Mouse (Mus musculus): ENCODE data around the gene Mapre3. TPM values are rescaled to one million over a fixed set of nuclear protein-coding genes. Genes with fewer than 3 reads are reported as not detected.

The Mapre3 gene
- polyA plus RNA-seq, 1 experiment from 2014 or later: 40.5 TPM

- ATAC-seq (ENCODE audit: low FRiP score) (no peak), DNase-seq (ENCODE audit: low spot score, missing footprints) (peak; percentile 71)
- Histone ChIP-seq H3K4me3 (ENCODE audit: low read depth, low read length) (no peak overlapping the region), H3K36me3 (ENCODE audit: control insufficient read depth, insufficient read depth, low read length) (no peaks in the 10 kb centered on the region), H3K4me1 (ENCODE audit: control insufficient read depth, insufficient read depth, low read length) (peaks cover 19% of the 10 kb centered on the region; the same call in 1 of the 2 replicates), H3K9ac (ENCODE audit: low read length) (peak overlapping the region; percentile 13), H3K27me3 (ENCODE audit: control insufficient read depth, insufficient read depth, low read length) (no peaks in the 10 kb centered on the region), H3K27ac (ENCODE audit: low read depth, low read length) (no peak overlapping the region), H3K9me3 (ENCODE audit: control insufficient read depth, low read length) (no peaks in the 10 kb centered on the region), H3K4me2 (peak overlapping the region; percentile 17; the same call in 1 of the 2 replicates)
- 77% methylated on average over 8 of the region's 8 CpGs for WGBS
These were observed 1.9 kb downstream of the Mapre3 start for GRCm38 (mm10) chr5:30816261-30816791.

- no peak overlapping the region for H3K27ac ChIP-seq (ENCODE audit: low read depth, low read length)
- H3K36me3 ChIP-seq (ENCODE audit: control insufficient read depth, insufficient read depth, low read length): no peaks in the 10 kb centered on the region
- H3K4me1 ChIP-seq (ENCODE audit: control insufficient read depth, insufficient read depth, low read length): peaks cover 19% of the 10 kb centered on the region; the same call in 1 of the 2 replicates
- DNase-seq (ENCODE audit: low spot score, missing footprints): no peak
- H3K4me2 ChIP-seq: no peak overlapping the region
- H3K27me3 ChIP-seq (ENCODE audit: control insufficient read depth, insufficient read depth, low read length): no peaks in the 10 kb centered on the region
- 92% methylated on average over 8 of the region's 8 CpGs for WGBS
- no peak overlapping the region for H3K9ac ChIP-seq (ENCODE audit: low read length)
- ATAC-seq (ENCODE audit: low FRiP score): no peak
- no peaks in the 10 kb centered on the region; the same call in 1 of the 2 replicates for H3K9me3 ChIP-seq (ENCODE audit: control insufficient read depth, low read length)
- no peak overlapping the region for H3K4me3 ChIP-seq (ENCODE audit: low read depth, low read length)
These were observed 4.4 kb downstream of the Mapre3 start for GRCm38 (mm10) chr5:30818758-30819309.

GRCm38 (mm10) chr5:30822689-30823088, 8.2 kb downstream of the Mapre3 start:
- Histone ChIP-seq H3K27me3 (ENCODE audit: control insufficient read depth, insufficient read depth, low read length) (no peaks in the 10 kb centered on the region), H3K4me3 (ENCODE audit: low read depth, low read length) (no peak overlapping the region), H3K4me1 (ENCODE audit: control insufficient read depth, insufficient read depth, low read length) (peaks cover 18% of the 10 kb centered on the region), H3K27ac (ENCODE audit: low read depth, low read length) (no peak overlapping the region), H3K36me3 (ENCODE audit: control insufficient read depth, insufficient read depth, low read length) (no peaks in the 10 kb centered on the region), H3K9ac (ENCODE audit: low read length) (no peak overlapping the region), H3K4me2 (no peak overlapping the region), H3K9me3 (ENCODE audit: control insufficient read depth, low read length) (no peaks in the 10 kb centered on the region; the same call in 1 of the 2 replicates)
- WGBS: 88% methylated on average over 5 of the region's 5 CpGs
- peak; percentile 17 for DNase-seq (ENCODE audit: low spot score, missing footprints)
- no peak for ATAC-seq (ENCODE audit: low FRiP score)

- H3K27ac ChIP-seq (ENCODE audit: low read depth, low read length): no peak overlapping the region
- H3K4me3 ChIP-seq (ENCODE audit: low read depth, low read length): no peak overlapping the region
- peak; percentile 54 for DNase-seq (ENCODE audit: low spot score, missing footprints)
- 99% methylated on average over 3 of the region's 3 CpGs for WGBS
- H3K9me3 ChIP-seq (ENCODE audit: control insufficient read depth, low read length): no peaks in the 10 kb centered on the region; the same call in 1 of the 2 replicates
- H3K4me2 ChIP-seq: no peak overlapping the region
- no peak for ATAC-seq (ENCODE audit: low FRiP score)
- H3K27me3 ChIP-seq (ENCODE audit: control insufficient read depth, insufficient read depth, low read length): no peaks in the 10 kb centered on the region
- no peak overlapping the region for H3K9ac ChIP-seq (ENCODE audit: low read length)
- H3K4me1 ChIP-seq (ENCODE audit: control insufficient read depth, insufficient read depth, low read length): peaks cover 18% of the 10 kb centered on the region
- no peaks in the 10 kb centered on the region for H3K36me3 ChIP-seq (ENCODE audit: control insufficient read depth, insufficient read depth, low read length)
These were observed 8.7 kb downstream of the Mapre3 start for GRCm38 (mm10) chr5:30823091-30823490.

- DNase-seq (ENCODE audit: low spot score, missing footprints): peak; percentile 90
- WGBS: 32% methylated on average over 11 of the region's 11 CpGs
These were observed 9.9 kb downstream of the Mapre3 start for GRCm38 (mm10) chr5:30824124-30824988.

DNA sequence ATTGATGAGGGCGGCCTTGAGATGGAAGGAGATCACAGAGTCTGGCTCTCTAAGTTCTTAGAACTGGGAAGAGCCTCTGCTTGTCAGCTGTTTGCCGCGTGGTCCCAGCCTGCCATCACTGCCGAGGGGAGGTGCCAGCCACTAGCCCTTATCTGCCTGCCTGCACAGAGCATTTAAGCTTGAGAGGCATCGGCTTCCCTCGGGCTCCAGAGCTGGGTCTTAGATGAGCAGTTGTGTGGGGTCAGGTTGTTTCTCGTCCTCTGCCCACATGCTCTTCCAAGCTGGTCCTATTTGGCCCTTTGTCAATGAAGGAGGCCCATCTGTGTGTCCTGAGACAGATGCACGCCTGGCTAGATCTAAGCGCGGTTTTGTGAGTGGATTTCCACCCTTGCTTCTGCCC, 10.7 kb downstream of the Mapre3 start:
- no peak overlapping the region for H3K4me2 ChIP-seq
- H3K9me3 ChIP-seq (ENCODE audit: control insufficient read depth, low read length): no peaks in the 10 kb centered on the region; the same call in 1 of the 2 replicates
- H3K4me1 ChIP-seq (ENCODE audit: control insufficient read depth, insufficient read depth, low read length): peaks cover 18% of the 10 kb centered on the region
- DNase-seq (ENCODE audit: low spot score, missing footprints) (peak; percentile 87), ATAC-seq (ENCODE audit: low FRiP score) (0 out of 2 replicates have a peak, but pooled peaks have one; percentile 41)
- no peaks in the 10 kb centered on the region for H3K36me3 ChIP-seq (ENCODE audit: control insufficient read depth, insufficient read depth, low read length)
- H3K9ac ChIP-seq (ENCODE audit: low read length): 0 out of 2 replicates have a peak overlapping the region, but pooled peaks have one; percentile 3
- no peaks in the 10 kb centered on the region for H3K27me3 ChIP-seq (ENCODE audit: control insufficient read depth, insufficient read depth, low read length)
- peak overlapping the region; percentile 52; the same call in 1 of the 2 replicates for H3K27ac ChIP-seq (ENCODE audit: low read depth, low read length)
- 49% methylated on average over 10 of the region's 10 CpGs for WGBS
- H3K4me3 ChIP-seq (ENCODE audit: low read depth, low read length): no peak overlapping the region

More at GRCm38 (mm10) chr5:30824124-30824988, 9.9 kb downstream of the Mapre3 start:
- Histone ChIP-seq H3K27me3 (ENCODE audit: control insufficient read depth, insufficient read depth, low read length) (no peaks in the 10 kb centered on the region), H3K4me3 (ENCODE audit: low read depth, low read length) (no peak overlapping the region), H3K27ac (ENCODE audit: low read depth, low read length) (peak overlapping the region; percentile 52), H3K9ac (ENCODE audit: low read length) (no peak overlapping the region), H3K4me2 (peak overlapping the region; percentile 8; the same call in 1 of the 2 replicates), H3K4me1 (ENCODE audit: control insufficient read depth, insufficient read depth, low read length) (peaks cover 18% of the 10 kb centered on the region), H3K9me3 (ENCODE audit: control insufficient read depth, low read length) (no peaks in the 10 kb centered on the region; the same call in 1 of the 2 replicates), H3K36me3 (ENCODE audit: control insufficient read depth, insufficient read depth, low read length) (no peaks in the 10 kb centered on the region)
- peak; percentile 82 for ATAC-seq (ENCODE audit: low FRiP score)

GRCm38 (mm10) chr5:30825821-30826220, 11.4 kb downstream of the Mapre3 start:
- Histone ChIP-seq H3K4me3 (ENCODE audit: low read depth, low read length) (no peak overlapping the region), H3K27ac (ENCODE audit: low read depth, low read length) (no peak overlapping the region), H3K4me2 (no peak overlapping the region), H3K4me1 (ENCODE audit: control insufficient read depth, insufficient read depth, low read length) (peaks cover 18% of the 10 kb centered on the region), H3K27me3 (ENCODE audit: control insufficient read depth, insufficient read depth, low read length) (no peaks in the 10 kb centered on the region), H3K36me3 (ENCODE audit: control insufficient read depth, insufficient read depth, low read length) (no peaks in the 10 kb centered on the region), H3K9ac (ENCODE audit: low read length) (peak overlapping the region; percentile 27; the same call in 1 of the 2 replicates), H3K9me3 (ENCODE audit: control insufficient read depth, low read length) (no peaks in the 10 kb centered on the region; the same call in 1 of the 2 replicates)
- ATAC-seq (ENCODE audit: low FRiP score) (no peak), DNase-seq (ENCODE audit: low spot score, missing footprints) (peak; percentile 65)
- WGBS: 73% methylated on average over 6 of the region's 6 CpGs

GRCm38 (mm10) chr5:30833416-30833815, 19.0 kb downstream of the Mapre3 start:
- H3K27ac ChIP-seq (ENCODE audit: low read depth, low read length): no peak overlapping the region
- H3K4me3 ChIP-seq (ENCODE audit: low read depth, low read length): no peak overlapping the region
- no peaks in the 10 kb centered on the region for H3K27me3 ChIP-seq (ENCODE audit: control insufficient read depth, insufficient read depth, low read length)
- H3K36me3 ChIP-seq (ENCODE audit: control insufficient read depth, insufficient read depth, low read length): peaks cover 6% of the 10 kb centered on the region; the same call in 1 of the 2 replicates
- no peaks in the 10 kb centered on the region for H3K4me1 ChIP-seq (ENCODE audit: control insufficient read depth, insufficient read depth, low read length)
- ATAC-seq (ENCODE audit: low FRiP score): no peak
- no peak overlapping the region for H3K4me2 ChIP-seq
- H3K9me3 ChIP-seq (ENCODE audit: control insufficient read depth, low read length): peaks cover 5% of the 10 kb centered on the region; the same call in 1 of the 2 replicates
- H3K9ac ChIP-seq (ENCODE audit: low read length): no peak overlapping the region
- WGBS: 90% methylated on average over 3 of the region's 3 CpGs
- peak; percentile 37 for DNase-seq (ENCODE audit: low spot score, missing footprints)
